Mouse (Mus musculus): ENCODE data around the gene Kcnk3. TPM values are rescaled to one million over a fixed set of nuclear protein-coding genes. Genes with fewer than 3 reads are reported as not detected.

The Kcnk3 gene
- polyA plus RNA-seq, 1 experiment, result 20.0 TPM

- no peak overlapping the region for H3K4me3 ChIP-seq (ENCODE audit: insufficient read depth, low read length)
- H3K4me1 ChIP-seq (ENCODE audit: control insufficient read depth, insufficient read depth, low read length), result peaks cover 6% of the 10 kb centered on the region
- H3K27ac ChIP-seq (ENCODE audit: insufficient read depth, low read length), result no peak overlapping the region
- TF ChIP-seq POLR2A (IDR thresholded peaks at IDR 0.05; ENCODE audit: extremely low read depth, insufficient read depth, low read length) (no peak), CTCF (IDR thresholded peaks at IDR 0.05; ENCODE audit: extremely low read depth, insufficient read depth, low read length) (no peak)
These were observed 21.1 kb downstream of the Kcnk3 start for GRCm38 (mm10) chr5:30609094-30609493.

- H3K4me3 ChIP-seq (ENCODE audit: insufficient read depth, low read length), result no peak overlapping the region
- TF ChIP-seq CTCF (IDR thresholded peaks at IDR 0.05; ENCODE audit: extremely low read depth, insufficient read depth, low read length) (no peak), POLR2A (IDR thresholded peaks at IDR 0.05; ENCODE audit: extremely low read depth, insufficient read depth, low read length) (no peak)
- H3K27ac ChIP-seq (ENCODE audit: insufficient read depth, low read length), result no peak overlapping the region
- peaks cover 2% of the 10 kb centered on the region for H3K4me1 ChIP-seq (ENCODE audit: control insufficient read depth, insufficient read depth, low read length)
These were observed 22.1 kb downstream of the Kcnk3 start for GRCm38 (mm10) chr5:30609918-30610645.

- H3K27ac ChIP-seq (ENCODE audit: insufficient read depth, low read length), result no peak overlapping the region
- no peak overlapping the region for H3K4me3 ChIP-seq (ENCODE audit: insufficient read depth, low read length)
- TF ChIP-seq CTCF (IDR thresholded peaks at IDR 0.05; ENCODE audit: extremely low read depth, insufficient read depth, low read length) (no peak), POLR2A (IDR thresholded peaks at IDR 0.05; ENCODE audit: extremely low read depth, insufficient read depth, low read length) (no peak)
- peaks cover 1% of the 10 kb centered on the region for H3K4me1 ChIP-seq (ENCODE audit: control insufficient read depth, insufficient read depth, low read length)
These were observed 23.1 kb downstream of the Kcnk3 start for GRCm38 (mm10) chr5:30611091-30611490.

- no peaks in the 10 kb centered on the region; the same call in 1 of the 2 replicates for H3K4me1 ChIP-seq (ENCODE audit: control insufficient read depth, insufficient read depth, low read length)
- H3K27ac ChIP-seq (ENCODE audit: insufficient read depth, low read length), result no peak overlapping the region
- H3K4me3 ChIP-seq (ENCODE audit: insufficient read depth, low read length), result no peak overlapping the region
- TF ChIP-seq POLR2A (IDR thresholded peaks at IDR 0.05; ENCODE audit: extremely low read depth, insufficient read depth, low read length) (no peak), CTCF (IDR thresholded peaks at IDR 0.05; ENCODE audit: extremely low read depth, insufficient read depth, low read length) (no peak)
These were observed 23.7 kb downstream of the Kcnk3 start for GRCm38 (mm10) chr5:30611689-30612088.

- no peaks in the 10 kb centered on the region; the same call in 1 of the 2 replicates for H3K4me1 ChIP-seq (ENCODE audit: control insufficient read depth, insufficient read depth, low read length)
- no peak overlapping the region for H3K4me3 ChIP-seq (ENCODE audit: insufficient read depth, low read length)
- no peak overlapping the region for H3K27ac ChIP-seq (ENCODE audit: insufficient read depth, low read length)
- TF ChIP-seq CTCF (IDR thresholded peaks at IDR 0.05; ENCODE audit: extremely low read depth, insufficient read depth, low read length), result no peak
- TF ChIP-seq POLR2A (IDR thresholded peaks at IDR 0.05; ENCODE audit: extremely low read depth, insufficient read depth, low read length), result no peak
These were observed 24.6 kb downstream of the Kcnk3 start for GRCm38 (mm10) chr5:30612575-30612974.

GRCm38 (mm10) chr5:30613242-30613641 lies 25.3 kb downstream of the Kcnk3 start:
- H3K27ac ChIP-seq (ENCODE audit: insufficient read depth, low read length), result no peak overlapping the region
- TF ChIP-seq POLR2A (IDR thresholded peaks at IDR 0.05; ENCODE audit: extremely low read depth, insufficient read depth, low read length) (no peak), CTCF (IDR thresholded peaks at IDR 0.05; ENCODE audit: extremely low read depth, insufficient read depth, low read length) (no peak)
- no peak overlapping the region for H3K4me3 ChIP-seq (ENCODE audit: insufficient read depth, low read length)
- H3K4me1 ChIP-seq (ENCODE audit: control insufficient read depth, insufficient read depth, low read length), result no peaks in the 10 kb centered on the region

- H3K4me1 ChIP-seq (ENCODE audit: control insufficient read depth, insufficient read depth, low read length), result no peaks in the 10 kb centered on the region
- no peak for TF ChIP-seq POLR2A (IDR thresholded peaks at IDR 0.05; ENCODE audit: extremely low read depth, insufficient read depth, low read length)
- TF ChIP-seq CTCF (IDR thresholded peaks at IDR 0.05; ENCODE audit: extremely low read depth, insufficient read depth, low read length), result no peak
These were observed 26.3 kb downstream of the Kcnk3 start for GRCm38 (mm10) chr5:30614221-30614620.

GRCm38 (mm10) chr5:30615416-30615815 lies 27.4 kb downstream of the Kcnk3 start:
- H3K4me1 ChIP-seq (ENCODE audit: control insufficient read depth, insufficient read depth, low read length), result no peaks in the 10 kb centered on the region
- no peak for TF ChIP-seq CTCF (IDR thresholded peaks at IDR 0.05; ENCODE audit: extremely low read depth, insufficient read depth, low read length)
- no peak for TF ChIP-seq POLR2A (IDR thresholded peaks at IDR 0.05; ENCODE audit: extremely low read depth, insufficient read depth, low read length)
- no peak overlapping the region for H3K4me3 ChIP-seq (ENCODE audit: insufficient read depth, low read length)
- no peak overlapping the region for H3K27ac ChIP-seq (ENCODE audit: insufficient read depth, low read length)

More at GRCm38 (mm10) chr5:30614221-30614620, 26.3 kb downstream of the Kcnk3 start:
- Histone ChIP-seq H3K4me3 (ENCODE audit: insufficient read depth, low read length) (no peak overlapping the region), H3K27ac (ENCODE audit: insufficient read depth, low read length) (no peak overlapping the region)

- H3K4me3 ChIP-seq (ENCODE audit: insufficient read depth, low read length), result no peak overlapping the region
- TF ChIP-seq POLR2A (IDR thresholded peaks at IDR 0.05; ENCODE audit: extremely low read depth, insufficient read depth, low read length), result no peak
- TF ChIP-seq CTCF (IDR thresholded peaks at IDR 0.05; ENCODE audit: extremely low read depth, insufficient read depth, low read length), result no peak
- no peaks in the 10 kb centered on the region for H3K4me1 ChIP-seq (ENCODE audit: control insufficient read depth, insufficient read depth, low read length)
- H3K27ac ChIP-seq (ENCODE audit: insufficient read depth, low read length), result no peak overlapping the region
These were observed 27.8 kb downstream of the Kcnk3 start for GRCm38 (mm10) chr5:30615819-30616218.

GRCm38 (mm10) chr5:30616644-30617043 lies 28.7 kb downstream of the Kcnk3 start:
- H3K27ac ChIP-seq (ENCODE audit: insufficient read depth, low read length), result no peak overlapping the region
- TF ChIP-seq CTCF (IDR thresholded peaks at IDR 0.05; ENCODE audit: extremely low read depth, insufficient read depth, low read length) (no peak), POLR2A (IDR thresholded peaks at IDR 0.05; ENCODE audit: extremely low read depth, insufficient read depth, low read length) (no peak)
- H3K4me3 ChIP-seq (ENCODE audit: insufficient read depth, low read length), result no peak overlapping the region
- H3K4me1 ChIP-seq (ENCODE audit: control insufficient read depth, insufficient read depth, low read length), result no peaks in the 10 kb centered on the region
